Mouse (Mus musculus): ENCODE data around the gene Gm2916.
"Not testable (repeated sequence)": the region's sequence is repeated elsewhere in the genome, so short reads cannot be mapped to it uniquely, and the experiment has no call there.

The Gm2916 gene

GRCm38 (mm10) chr14:3883872-3884271 is at the start of gene Gm2916:
Gene Gm2916, plus strand, starts transcription at chr14:3884172.
- not testable (repeated sequence) for DNase-seq (ENCODE audit: extremely low spot score, low read depth, low spot score)

- DNase-seq (ENCODE audit: extremely low spot score, low read depth, low spot score), result not testable (repeated sequence)
Measured at GRCm38 (mm10) chr14:3845945-3846344, 38.0 kb upstream of the Gm2916 start, which contains the start of gene Gm3033. Gene Gm3033, plus strand, starts transcription at chr14:3846245.

- not testable (repeated sequence) for DNase-seq (ENCODE audit: extremely low spot score, low read depth, low spot score)
Measured at GRCm38 (mm10) chr14:3931456-3931855, 47.5 kb downstream of the Gm2916 start, which contains the start of gene Gm3029. Gene Gm3029, plus strand, starts transcription at chr14:3931756.

GRCm38 (mm10) chr14:3963247-3963646 is 79.3 kb downstream of the Gm2916 start, which contains the start of gene Gm3095:
Gene Gm3095, plus strand, starts transcription at chr14:3963547.
- DNase-seq (ENCODE audit: extremely low spot score, low read depth, low spot score), result not testable (repeated sequence)
